8 mouse cellular contexts compared by ENCODE assay signal in genomic region chr5:9725601-9726268, GRCm38 (mm10). TPM values are rescaled to one million over a fixed set of nuclear protein-coding genes. Genes with fewer than 3 reads are reported as not detected.
DNase-seq lines count a peak whose midpoint lies in the region; ATAC-seq lines count a peak whose summit lies in the region.

No protein-coding gene starts in this region.

- H3K9ac ChIP-seq in forebrain, embryonic 16.5 days (replicated peaks; ENCODE audit: low read depth, low read length) = peak overlapping the region; percentile 60

- H3K27me3 ChIP-seq in heart, embryonic 10.5 days (ENCODE audit: insufficient read depth, poor library complexity, severe bottlenecking) = peaks cover 22% of the 10 kb centered on the region
- no peaks in the 10 kb centered on the region; the same call in 1 of the 2 replicates for H3K27me3 ChIP-seq in forebrain, embryonic 16.5 days (replicated peaks; ENCODE audit: control insufficient read depth, insufficient read depth, low read length)

- peak; percentile 75 for DNase-seq in heart, embryonic 10.5 days (ENCODE audit: low spot score)
- DNase-seq in heart, postnatal 14 days = no peak
- peak; percentile 37 to 52 for DNase-seq in cerebellum, adult 18-20 months
- DNase-seq in kidney, postnatal 10 days = peak; percentile 28
- DNase-seq in liver = peak; percentile 6
- DNase-seq in right cerebral cortex, postnatal 36 days (ENCODE audit: low spot score in 2 of 2) = peak; percentile 76 to 89
- DNase-seq in thymus, postnatal 0 days (ENCODE audit: low spot score) = no peak

- H3K4me1 ChIP-seq in heart, embryonic 10.5 days = peaks cover 13% of the 10 kb centered on the region
- H3K4me1 ChIP-seq in forebrain, embryonic 16.5 days (replicated peaks; ENCODE audit: control insufficient read depth, insufficient read depth, low read length) = peaks cover 4% of the 10 kb centered on the region

- intact Hi-C loops in heart, postnatal 14 days (cut with DNase I) = no loop called here

- H3K9me3 ChIP-seq in heart, embryonic 10.5 days = no peaks in the 10 kb centered on the region
- H3K9me3 ChIP-seq in forebrain, embryonic 16.5 days (ENCODE audit: control insufficient read depth, low read length) = no peaks in the 10 kb centered on the region

- ATAC-seq in forebrain, embryonic 16.5 days = peak; percentile 96

- under 1% methylated on average over 22 of the region's 22 CpGs for WGBS in heart, embryonic 10.5 days
- under 1% methylated on average over 22 of the region's 22 CpGs for WGBS in forebrain, embryonic 16.5 days

- H3K27ac ChIP-seq in heart, embryonic 10.5 days = no peak overlapping the region
- peak overlapping the region; percentile 67 for H3K27ac ChIP-seq in forebrain, embryonic 16.5 days (ENCODE audit: low read length)

- peak overlapping the region; percentile 99 for H3K4me2 ChIP-seq in forebrain, embryonic 16.5 days (ENCODE audit: low read length)

- no peaks in the 10 kb centered on the region for H3K36me3 ChIP-seq in heart, embryonic 10.5 days
- H3K36me3 ChIP-seq in forebrain, embryonic 16.5 days (ENCODE audit: control insufficient read depth, insufficient read depth) = no peaks in the 10 kb centered on the region

- peak overlapping the region; percentile 63 for H3K4me3 ChIP-seq in heart, embryonic 10.5 days
- peak overlapping the region; percentile 55 for H3K4me3 ChIP-seq in forebrain, embryonic 16.5 days (replicated peaks; ENCODE audit: low read length)

RNA-seq across cellular contexts. Expression of gene Grm3, which starts 0.8 kb away (rescaled TPM):
- polyA plus RNA-seq in heart, embryonic 10.5 days (2016; fragmentation: Nextera tagmentation; extraction: Ambion mirVana) = 0.13 TPM in 1 of 2 replicates, not detected in the other
- total RNA-seq in heart, postnatal 14 days (2021) = not detected
- polyA plus RNA-seq in forebrain, embryonic 16.5 days (2015; fragmentation: Nextera tagmentation; extraction: Ambion mirVana) = 27.8 and 34.5 TPM in 2 replicates
- not detected in 2 replicates for polyA plus RNA-seq in thymus, postnatal 0 days (2015; fragmentation: Nextera tagmentation; extraction: Ambion mirVana)

Comparison
In these comparisons a context has a peak if more than half of its experiments do, and no peak if none do; other contexts are left out.
1. DNase-seq: peak in heart, embryonic 10.5 days (single experiment), cerebellum, adult 18-20 months (2 of 2), kidney, postnatal 10 days (single experiment), liver (single experiment) and right cerebral cortex, postnatal 36 days (2 of 2); none in heart, postnatal 14 days (0 of 2) and thymus, postnatal 0 days (single experiment).
2. RNA of gene Grm3, which starts 0.8 kb away (polyA plus RNA-seq): 27.8 to 34.5 TPM in forebrain, embryonic 16.5 days; 0.13 TPM in heart, embryonic 10.5 days and not detected in thymus, postnatal 0 days; every median in the first group is over 10 times any median in the second.